Mouse (Mus musculus): Measurements from ENCODE around the gene Tmem53. TPM values are rescaled to one million over a fixed set of nuclear protein-coding genes. Genes with fewer than 3 reads are reported as not detected.
"Not testable (repeated sequence)": the region's sequence is repeated elsewhere in the genome, so short reads cannot be mapped to it uniquely, and the experiment has no call there.

Gene Tmem53
- polyA plus RNA-seq, 1 experiment = 6.1 TPM

DNA sequence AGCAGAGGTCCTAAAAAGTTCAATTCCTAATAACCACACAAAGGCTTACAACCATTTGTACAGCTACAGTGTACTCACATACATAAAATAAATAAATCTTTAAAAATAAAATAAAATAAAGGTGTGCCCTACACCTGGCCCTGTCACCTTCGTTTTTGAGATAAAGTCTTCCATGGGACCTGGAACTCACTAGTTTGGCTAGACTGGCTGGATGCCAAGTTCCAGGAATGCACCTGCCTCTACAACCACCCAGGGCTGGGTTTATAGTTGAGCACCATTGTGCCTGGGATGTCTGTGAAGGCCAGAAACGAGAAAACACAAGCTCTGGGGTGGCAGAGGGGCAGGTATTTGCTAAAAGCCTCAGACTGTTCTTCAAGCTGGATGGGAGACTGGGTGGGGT is 12.6 kb upstream of the Tmem53 start:
- TF ChIP-seq CTCF (IDR thresholded peaks at IDR 0.05; ENCODE audit: extremely low read depth, insufficient read depth, low read length) (no peak), POLR2A (IDR thresholded peaks at IDR 0.05; ENCODE audit: extremely low read depth, insufficient read depth, low read length) (no peak)
- Histone ChIP-seq H3K27ac (ENCODE audit: insufficient read depth, low read length) (no peak overlapping the region), H3K4me1 (ENCODE audit: control insufficient read depth, insufficient read depth, low read length) (no peaks in the 10 kb centered on the region), H3K4me3 (ENCODE audit: insufficient read depth, low read length) (no peak overlapping the region)

- TF ChIP-seq CTCF (IDR thresholded peaks at IDR 0.05; ENCODE audit: extremely low read depth, insufficient read depth, low read length) (no peak), POLR2A (IDR thresholded peaks at IDR 0.05; ENCODE audit: extremely low read depth, insufficient read depth, low read length) (no peak)
- H3K4me1 ChIP-seq (ENCODE audit: control insufficient read depth, insufficient read depth, low read length) = no peaks in the 10 kb centered on the region
- no peak overlapping the region for H3K4me3 ChIP-seq (ENCODE audit: insufficient read depth, low read length)
- H3K27ac ChIP-seq (ENCODE audit: insufficient read depth, low read length) = no peak overlapping the region
Measured at GRCm38 (mm10) chr4:117240867-117241266, 10.9 kb upstream of the Tmem53 start.

DNA sequence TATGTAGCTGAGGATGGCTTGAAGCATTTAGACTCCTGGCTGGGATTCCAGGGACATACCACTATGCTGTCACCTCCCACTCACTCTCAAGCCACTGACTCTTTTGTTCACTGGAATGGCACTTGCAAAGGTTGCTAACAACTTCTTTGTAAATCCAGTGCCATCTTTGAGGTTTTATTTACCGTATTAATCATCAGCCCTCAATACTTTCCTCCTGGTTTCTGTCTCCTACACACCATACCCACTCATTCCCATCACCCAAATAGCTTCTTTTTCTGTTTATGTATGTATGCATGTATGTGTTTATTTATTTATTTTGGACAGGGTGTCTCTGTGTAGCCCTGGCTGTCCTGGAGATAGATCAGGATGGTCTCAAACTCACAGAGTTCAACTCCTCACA is 769 bp upstream of the Tmem53 start:
- no peak overlapping the region for H3K27ac ChIP-seq (ENCODE audit: insufficient read depth, low read length)
- no peak overlapping the region; the same call in 1 of the 2 replicates for H3K4me3 ChIP-seq (ENCODE audit: insufficient read depth, low read length)
- TF ChIP-seq POLR2A (IDR thresholded peaks at IDR 0.05; ENCODE audit: extremely low read depth, insufficient read depth, low read length) = no peak
- TF ChIP-seq CTCF (IDR thresholded peaks at IDR 0.05; ENCODE audit: extremely low read depth, insufficient read depth, low read length) = no peak
- H3K4me1 ChIP-seq (ENCODE audit: control insufficient read depth, insufficient read depth, low read length) = no peaks in the 10 kb centered on the region; the same call in 1 of the 2 replicates

DNA sequence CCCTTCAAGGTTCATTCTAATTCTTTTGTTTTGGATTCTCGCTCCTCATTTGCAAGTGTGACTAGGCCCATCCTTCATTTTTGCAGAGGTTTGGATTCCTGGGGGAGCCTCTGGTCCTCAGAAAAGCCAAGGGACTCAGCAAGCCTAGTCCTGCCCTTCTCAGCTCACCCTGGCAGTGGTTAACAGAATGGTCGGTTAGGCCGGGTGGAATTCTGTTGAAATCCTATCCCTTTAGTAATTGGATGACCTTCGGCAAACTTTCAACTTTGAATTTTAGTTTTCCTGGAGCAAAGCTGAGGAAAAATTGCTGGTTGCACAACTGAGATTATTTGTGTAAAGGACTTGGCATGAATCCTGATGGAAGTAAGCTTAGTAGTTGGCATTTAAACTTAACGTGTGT is 600 bp downstream of the Tmem53 start:
- no peak for TF ChIP-seq POLR2A (IDR thresholded peaks at IDR 0.05; ENCODE audit: extremely low read depth, insufficient read depth, low read length)
- no peak for TF ChIP-seq CTCF (IDR thresholded peaks at IDR 0.05; ENCODE audit: extremely low read depth, insufficient read depth, low read length)
- H3K27ac ChIP-seq (ENCODE audit: insufficient read depth, low read length) = no peak overlapping the region
- H3K4me1 ChIP-seq (ENCODE audit: control insufficient read depth, insufficient read depth, low read length) = no peaks in the 10 kb centered on the region; the same call in 1 of the 2 replicates
- H3K4me3 ChIP-seq (ENCODE audit: insufficient read depth, low read length) = peak overlapping the region; percentile 75

GRCm38 (mm10) chr4:117252755-117253154 is 1.0 kb downstream of the Tmem53 start:
- Histone ChIP-seq H3K4me1 (ENCODE audit: control insufficient read depth, insufficient read depth, low read length) (no peaks in the 10 kb centered on the region; the same call in 1 of the 2 replicates), H3K27ac (ENCODE audit: insufficient read depth, low read length) (no peak overlapping the region), H3K4me3 (ENCODE audit: insufficient read depth, low read length) (no peak overlapping the region; the same call in 1 of the 2 replicates)
- TF ChIP-seq CTCF (IDR thresholded peaks at IDR 0.05; ENCODE audit: extremely low read depth, insufficient read depth, low read length) (no peak), POLR2A (IDR thresholded peaks at IDR 0.05; ENCODE audit: extremely low read depth, insufficient read depth, low read length) (no peak)

- Histone ChIP-seq H3K4me1 (ENCODE audit: control insufficient read depth, insufficient read depth, low read length) (no peaks in the 10 kb centered on the region; the same call in 1 of the 2 replicates), H3K27ac (ENCODE audit: insufficient read depth, low read length) (no peak overlapping the region)
- TF ChIP-seq POLR2A (IDR thresholded peaks at IDR 0.05; ENCODE audit: extremely low read depth, insufficient read depth, low read length) (no peak), CTCF (IDR thresholded peaks at IDR 0.05; ENCODE audit: extremely low read depth, insufficient read depth, low read length) (no peak)
Measured at GRCm38 (mm10) chr4:117253218-117254016, 1.7 kb downstream of the Tmem53 start.

GRCm38 (mm10) chr4:117254017-117254627 is 2.4 kb downstream of the Tmem53 start:
- TF ChIP-seq POLR2A (IDR thresholded peaks at IDR 0.05; ENCODE audit: extremely low read depth, insufficient read depth, low read length) (no peak), CTCF (IDR thresholded peaks at IDR 0.05; ENCODE audit: extremely low read depth, insufficient read depth, low read length) (no peak)
- Histone ChIP-seq H3K27ac (ENCODE audit: insufficient read depth, low read length) (no peak overlapping the region), H3K4me1 (ENCODE audit: control insufficient read depth, insufficient read depth, low read length) (no peaks in the 10 kb centered on the region; the same call in 1 of the 2 replicates), H3K4me3 (ENCODE audit: insufficient read depth, low read length) (no peak overlapping the region)

More at GRCm38 (mm10) chr4:117253218-117254016, 1.7 kb downstream of the Tmem53 start:
- H3K4me3 ChIP-seq (ENCODE audit: insufficient read depth, low read length) = no peak overlapping the region

GRCm38 (mm10) chr4:117254672-117255071 is 2.9 kb downstream of the Tmem53 start:
- TF ChIP-seq CTCF (IDR thresholded peaks at IDR 0.05; ENCODE audit: extremely low read depth, insufficient read depth, low read length) (no peak), POLR2A (IDR thresholded peaks at IDR 0.05; ENCODE audit: extremely low read depth, insufficient read depth, low read length) (no peak)
- H3K4me1 ChIP-seq (ENCODE audit: control insufficient read depth, insufficient read depth, low read length) = no peaks in the 10 kb centered on the region; the same call in 1 of the 2 replicates
- no peak overlapping the region for H3K27ac ChIP-seq (ENCODE audit: insufficient read depth, low read length)
- H3K4me3 ChIP-seq (ENCODE audit: insufficient read depth, low read length) = no peak overlapping the region

GRCm38 (mm10) chr4:117259909-117260308 is 8.2 kb downstream of the Tmem53 start:
- H3K27ac ChIP-seq (ENCODE audit: insufficient read depth, low read length); H3K4me3 ChIP-seq (ENCODE audit: insufficient read depth, low read length); H3K4me1 ChIP-seq (ENCODE audit: control insufficient read depth, insufficient read depth, low read length): not testable (repeated sequence)

DNA sequence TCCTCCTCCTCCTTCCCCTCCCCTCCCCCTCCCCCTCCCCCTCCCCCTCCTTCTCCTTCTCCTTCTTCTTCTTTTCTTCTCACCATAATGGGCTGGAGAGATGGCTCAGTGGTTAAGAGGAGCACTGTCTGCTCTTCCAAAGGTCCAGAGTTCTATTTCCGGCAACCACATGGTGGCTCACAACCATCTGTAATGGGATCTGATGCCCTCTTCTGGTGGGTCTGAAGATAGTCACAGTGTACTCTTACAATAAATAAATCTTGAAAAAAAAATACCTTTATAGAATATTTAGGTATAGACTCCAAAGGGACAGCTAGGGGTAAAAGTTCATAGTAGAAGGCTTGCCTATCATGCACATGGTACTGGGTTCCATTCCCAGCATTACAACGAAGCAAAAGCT is 9.5 kb downstream of the Tmem53 start:
- no peak overlapping the region for H3K27ac ChIP-seq (ENCODE audit: insufficient read depth, low read length)
- no peaks in the 10 kb centered on the region for H3K4me1 ChIP-seq (ENCODE audit: control insufficient read depth, insufficient read depth, low read length)
- no peak overlapping the region for H3K4me3 ChIP-seq (ENCODE audit: insufficient read depth, low read length)
- TF ChIP-seq CTCF (IDR thresholded peaks at IDR 0.05; ENCODE audit: extremely low read depth, insufficient read depth, low read length) (no peak), POLR2A (IDR thresholded peaks at IDR 0.05; ENCODE audit: extremely low read depth, insufficient read depth, low read length) (no peak)
